Mouse (Mus musculus): ENCODE measurements around the gene Elmo1.

DNA sequence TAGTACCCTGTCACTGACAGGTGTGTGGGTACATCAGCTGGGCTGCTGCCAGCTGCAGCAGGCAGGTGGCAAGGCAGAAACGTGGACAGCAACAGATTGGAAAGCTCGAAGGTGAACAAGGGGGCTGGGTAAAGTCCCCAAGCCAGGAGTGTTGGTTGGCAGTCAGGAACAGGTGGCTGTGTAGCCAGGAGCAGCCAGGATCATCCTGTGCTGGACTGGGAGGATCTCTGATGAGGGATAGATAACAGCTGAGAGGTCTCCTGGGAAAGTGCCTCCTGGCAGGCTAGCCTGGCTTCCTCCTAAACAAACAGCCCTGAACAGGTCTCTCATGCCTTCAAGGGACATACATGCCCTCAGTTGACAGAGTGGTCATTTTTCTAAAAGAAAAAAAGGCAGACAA lies 110.2 kb downstream of the Elmo1 start:
- TF ChIP-seq CTCF (IDR thresholded peaks at IDR 0.05; ENCODE audit: extremely low read depth, insufficient read depth, low read length) (no peak), POLR2A (IDR thresholded peaks at IDR 0.05; ENCODE audit: extremely low read depth, insufficient read depth, low read length) (no peak)

Data from cortical plate, adult 2 months (tissue).